Mouse (Mus musculus) ES-E14 (cell line): ENCODE results near the gene Thbs1. TPM values are rescaled to one million over a fixed set of nuclear protein-coding genes. Genes with fewer than 3 reads are reported as not detected.

Experiments
- DNase-seq: peaks from one replicate; pipeline ENCODE4 v3.0.0-alpha.2; 2013; ENCODE audit warnings: low read depth, low spot score
- H3K27ac ChIP-seq: 2 replicates; pipeline ENCODE4 v1.5.1; 2012; ENCODE audit warnings: low read depth, mild to moderate bottlenecking, low read length, moderate library complexity, mixed read lengths; ENCODE audit not compliant: poor library complexity, insufficient read depth, severe bottlenecking
- H3K36me3 ChIP-seq: 2 replicates; pipeline ENCODE4 v1.6.1; 2012; ENCODE audit warnings: mild to moderate bottlenecking, low read length, moderate library complexity, mixed read lengths; ENCODE audit not compliant: control insufficient read depth, poor library complexity, insufficient read depth, severe bottlenecking
- H3K4me1 ChIP-seq, 2 experiments: fragments of 150-350 bp in 1 of 2; sonication (generic) in 1 of 2; 2 replicates each; pipeline ENCODE4 v1.6.1; 2012; ENCODE audit warnings: low read length in 2 of 2, mild to moderate bottlenecking in 1 of 2, mixed read lengths in 1 of 2; ENCODE audit not compliant: control insufficient read depth in 2 of 2, insufficient read depth in 2 of 2, poor library complexity in 1 of 2
- H3K4me3 ChIP-seq, 2 experiments: fragments of 150-350 bp in 1 of 2; sonication (generic) in 1 of 2; 2 replicates each; pipeline ENCODE4 v1.5.1; 2012; ENCODE audit warnings: low read length in 2 of 2, low read depth in 1 of 2, mild to moderate bottlenecking in 1 of 2, mixed read lengths in 1 of 2; ENCODE audit not compliant: insufficient read depth in 1 of 2, poor library complexity in 1 of 2, severe bottlenecking in 1 of 2
- H3K9ac ChIP-seq: 2 replicates; pipeline ENCODE4 v1.6.1; 2012; ENCODE audit warnings: low read depth, mild to moderate bottlenecking, low read length, mixed read lengths; ENCODE audit not compliant: poor library complexity, insufficient read depth, severe bottlenecking
- H3K9me3 ChIP-seq: fragments of 150-350 bp; sonication (generic); 2 replicates; pipeline ENCODE4 v1.6.1; 2012; ENCODE audit warnings: low read depth, mild to moderate bottlenecking, low read length; ENCODE audit not compliant: control insufficient read depth, insufficient read depth
- CHD2 ChIP-seq: IDR thresholded peaks from 2 replicates; pipeline ENCODE4 v1.6.1; 2014; ENCODE audit warnings: mild to moderate bottlenecking, low read depth, low read length, inconsistent platforms
- HCFC1 ChIP-seq: IDR thresholded peaks from 2 replicates; pipeline ENCODE4 v1.6.1; 2012; ENCODE audit warnings: low read length, inconsistent platforms, borderline replicate concordance; ENCODE audit not compliant: insufficient read depth
- MAFK ChIP-seq: IDR thresholded peaks from 2 replicates; pipeline ENCODE4 v1.6.1; 2014; ENCODE audit warnings: mild to moderate bottlenecking, low read depth, low read length, inconsistent platforms; ENCODE audit not compliant: insufficient read depth
- ZC3H11A ChIP-seq: IDR thresholded peaks from 2 replicates; pipeline ENCODE4 v1.6.1; 2012; ENCODE audit warnings: low read depth, mild to moderate bottlenecking, inconsistent platforms, low read length, borderline replicate concordance
- ZNF384 ChIP-seq: IDR thresholded peaks from 2 replicates; pipeline ENCODE4 v1.6.1; 2012; ENCODE audit warnings: low read depth, low read length, inconsistent platforms
- in situ Hi-C, 2 experiments: fragments of 600-800 bp; cut with MboI; formaldehyde crosslinking; loops; one replicate each; pipeline ENCODE4 v1.15.1; 2025; ENCODE audit warnings: low sequenced_read_pairs in 2 of 2, inconsistent platforms in 1 of 2; ENCODE audit not compliant: unreplicated experiment in 2 of 2
- total RNA-seq: library from RNA; depleted of rRNA; stranded (reverse); fragments of 300-350 nt; gene quantifications from 2 replicates; pipeline ENCODE4 v1.2.3, GENCODE M21; 2012

Gene Thbs1
- total RNA-seq, 1 experiment = 166 TPM

- Histone ChIP-seq H3K4me1 (no peaks in the 10 kb centered on the region), H3K36me3 (no peaks in the 10 kb centered on the region), H3K4me3 (no peak overlapping the region), H3K9ac (no peak overlapping the region), H3K27ac (no peak overlapping the region), H3K9me3 (no peaks in the 10 kb centered on the region)
- TF ChIP-seq CHD2 (no peak), MAFK (no peak), ZNF384 (no peak), ZC3H11A (no peak), HCFC1 (no peak)
- DNase-seq = no peak
- in situ Hi-C loops = no loop called here
Observed at GRCm38 (mm10) chr2:118083652-118084051, 28.0 kb upstream of the Thbs1 start.

DNA sequence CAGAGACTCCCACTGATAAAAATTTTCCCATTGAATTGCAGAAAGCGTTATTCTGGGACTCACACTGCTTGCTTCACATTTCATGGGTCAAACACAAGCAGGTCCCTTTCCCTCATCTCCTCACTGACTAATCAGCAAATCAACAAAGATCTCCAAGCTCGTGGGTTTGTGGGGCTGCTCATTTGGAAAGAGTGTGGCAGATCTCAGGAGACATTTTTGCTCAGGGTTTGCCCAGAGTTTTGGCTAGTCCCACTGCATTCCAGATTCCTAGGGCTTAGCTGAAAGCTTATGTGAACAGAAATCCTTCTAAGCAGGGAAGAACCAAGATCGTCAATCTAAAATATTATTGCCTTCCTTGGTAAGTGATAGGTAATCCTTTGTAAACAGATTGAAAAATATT, 27.0 kb upstream of the Thbs1 start:
- Histone ChIP-seq H3K4me1 (no peaks in the 10 kb centered on the region), H3K9ac (no peak overlapping the region), H3K9me3 (no peaks in the 10 kb centered on the region), H3K27ac (no peak overlapping the region), H3K4me3 (no peak overlapping the region), H3K36me3 (no peaks in the 10 kb centered on the region)
- in situ Hi-C loops = no loop called here
- no peak for DNase-seq
- TF ChIP-seq MAFK (no peak), CHD2 (no peak), ZNF384 (no peak), HCFC1 (no peak), ZC3H11A (no peak)

DNA sequence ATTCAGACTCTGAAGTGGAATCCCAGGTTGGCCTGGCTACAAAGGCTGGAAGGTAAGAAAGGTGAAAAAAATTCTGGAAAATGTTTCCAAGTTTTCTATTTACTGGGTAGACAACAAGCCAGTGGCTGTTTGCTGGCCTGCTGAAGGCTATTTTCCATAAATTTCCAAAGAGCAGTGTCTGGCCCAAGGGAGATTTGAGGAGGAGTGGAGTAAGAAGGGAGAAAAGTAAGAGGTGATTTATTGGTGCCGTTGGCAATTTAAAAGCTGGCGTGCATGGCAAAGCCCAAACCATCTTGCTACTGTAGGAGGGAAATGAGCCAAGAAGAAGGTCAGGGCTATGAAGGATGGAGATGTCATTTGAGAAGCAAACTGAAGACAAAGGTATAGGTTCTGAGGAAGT, 26.0 kb upstream of the Thbs1 start:
- H3K9ac ChIP-seq = no peak overlapping the region
- TF ChIP-seq ZNF384 = no peak
- TF ChIP-seq MAFK = no peak
- no peak for TF ChIP-seq ZC3H11A
- no peak for TF ChIP-seq CHD2
- TF ChIP-seq HCFC1 = no peak

DNA sequence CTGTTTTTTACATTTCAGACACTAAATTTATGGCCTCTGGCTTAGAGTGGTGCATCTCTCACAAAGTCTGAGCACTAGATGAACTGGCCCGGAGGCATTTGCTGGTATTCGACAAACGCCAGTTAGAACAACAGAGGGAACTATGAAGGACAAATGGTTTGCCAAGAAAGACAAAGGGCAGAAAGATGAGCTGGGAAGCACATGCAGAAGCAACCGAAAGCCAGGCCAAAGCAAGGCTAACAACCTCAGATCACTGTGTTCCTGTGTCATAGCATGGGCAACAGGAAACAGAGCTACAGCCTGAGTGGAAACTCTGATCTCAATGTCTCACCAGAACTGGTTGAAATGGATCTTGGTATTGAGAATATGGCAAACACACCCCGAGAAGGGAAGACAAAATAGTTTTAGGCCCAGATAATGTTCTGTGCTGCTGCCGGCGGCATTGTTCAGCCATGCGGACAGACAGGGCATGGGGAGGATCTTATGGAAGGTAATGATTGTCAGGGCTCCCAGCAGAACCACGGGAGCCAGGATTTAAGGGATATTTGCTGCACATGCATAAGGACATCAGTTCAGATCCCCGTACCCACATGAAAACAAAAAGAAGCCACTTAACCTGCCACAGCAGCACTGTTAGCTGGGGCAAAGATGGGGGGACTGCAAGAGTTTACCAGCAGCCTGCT, 24.5 kb upstream of the Thbs1 start:
- H3K27ac ChIP-seq = no peak overlapping the region
- H3K9me3 ChIP-seq = no peaks in the 10 kb centered on the region
- no peak overlapping the region for H3K4me3 ChIP-seq
- H3K4me1 ChIP-seq = no peaks in the 10 kb centered on the region
- no peak overlapping the region for H3K9ac ChIP-seq
- H3K36me3 ChIP-seq = no peaks in the 10 kb centered on the region
- in situ Hi-C loops = no loop called here
- no peak for DNase-seq
- no peak for TF ChIP-seq MAFK
- TF ChIP-seq ZNF384 = no peak
- no peak for TF ChIP-seq ZC3H11A
- no peak for TF ChIP-seq CHD2
- TF ChIP-seq HCFC1 = no peak

More for the DNA sequence above, 26.0 kb upstream of the Thbs1 start:
- Histone ChIP-seq H3K4me3 (no peak overlapping the region), H3K36me3 (no peaks in the 10 kb centered on the region), H3K4me1 (no peaks in the 10 kb centered on the region), H3K27ac (no peak overlapping the region), H3K9me3 (no peaks in the 10 kb centered on the region)
- in situ Hi-C loops = no loop called here
- no peak for DNase-seq

- H3K9me3 ChIP-seq = no peaks in the 10 kb centered on the region
- H3K36me3 ChIP-seq = no peaks in the 10 kb centered on the region
- no peak overlapping the region for H3K4me3 ChIP-seq
- DNase-seq = no peak
- in situ Hi-C loops = no loop called here
- no peak overlapping the region for H3K9ac ChIP-seq
- H3K27ac ChIP-seq = no peak overlapping the region
- TF ChIP-seq HCFC1 = no peak
- no peak for TF ChIP-seq ZNF384
- TF ChIP-seq MAFK = no peak
- TF ChIP-seq CHD2 = no peak
- no peak for TF ChIP-seq ZC3H11A
- no peaks in the 10 kb centered on the region for H3K4me1 ChIP-seq
Observed at GRCm38 (mm10) chr2:118091226-118091625, 20.4 kb upstream of the Thbs1 start.
